Mouse (Mus musculus): ENCODE measurements around the gene Pepd. TPM values are rescaled to one million over a fixed set of nuclear protein-coding genes. Genes with fewer than 3 reads are reported as not detected.

The Pepd gene
- polyA plus RNA-seq, 1 experiment from 2014 or later: 43.3 TPM

DNA sequence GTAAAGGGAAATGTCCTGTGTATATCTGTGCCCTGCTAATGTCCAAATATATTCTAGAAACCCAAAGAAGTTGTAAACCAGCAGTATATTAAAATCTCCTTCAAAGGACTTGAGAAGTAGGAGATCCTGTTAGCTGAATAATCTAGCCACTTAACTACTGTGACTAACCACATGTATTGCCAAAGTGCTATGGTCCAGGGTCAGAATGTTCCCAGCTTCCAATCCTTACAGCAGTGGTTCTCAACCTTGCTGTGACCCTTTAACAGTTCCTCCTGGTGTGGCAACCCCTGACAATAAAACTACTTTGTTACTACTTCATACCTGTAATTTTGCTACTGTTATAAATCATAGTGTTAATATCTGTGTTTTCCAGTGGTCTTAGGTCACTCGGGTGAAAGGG is 146.2 kb downstream of the Pepd start:
- H3K4me1 ChIP-seq: peaks cover 25% of the 10 kb centered on the region
- no peak overlapping the region for H3K9ac ChIP-seq

DNA sequence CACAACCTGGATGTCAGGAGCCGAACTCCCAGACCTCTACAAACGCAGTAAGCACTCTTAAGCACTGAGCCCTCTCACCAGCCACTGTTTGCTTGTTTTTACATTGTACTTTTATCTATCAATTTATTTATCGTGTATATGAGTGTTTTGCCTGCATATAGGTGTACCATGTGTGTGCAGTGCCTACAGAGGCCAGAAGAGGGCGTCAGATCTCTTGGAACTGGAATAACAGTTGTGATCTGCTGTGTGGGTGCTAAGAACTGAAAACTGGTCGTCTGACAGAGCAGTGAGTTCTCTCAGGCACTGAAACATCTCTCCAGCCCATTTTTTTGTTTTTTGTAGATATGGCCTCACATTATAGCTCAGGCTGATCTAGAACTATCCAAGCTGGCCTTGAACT is 147.3 kb downstream of the Pepd start:
- no peaks in the 10 kb centered on the region for H3K36me3 ChIP-seq
- H3K9me3 ChIP-seq: 0 out of 2 replicates have a peak, but pooled peaks cover 5% of the 10 kb centered on the region
- 60% methylated on average over 5 of the region's 5 CpGs for WGBS
- H3K9ac ChIP-seq: no peak overlapping the region
- ATAC-seq (ENCODE audit: extremely low read depth, insufficient number of reproducible peaks, low FRiP score, low TSS enrichment): no peak
- peaks cover 17% of the 10 kb centered on the region for H3K4me1 ChIP-seq
- no peak overlapping the region for H3K27ac ChIP-seq (replicated peaks)
- no peak overlapping the region for H3K4me3 ChIP-seq
- no peak overlapping the region for H3K4me2 ChIP-seq
- H3K27me3 ChIP-seq (replicated peaks): no peaks in the 10 kb centered on the region

More for the DNA sequence above, 146.2 kb downstream of the Pepd start:
- Histone ChIP-seq H3K27me3 (replicated peaks) (no peaks in the 10 kb centered on the region), H3K4me2 (no peak overlapping the region), H3K9me3 (0 out of 2 replicates have a peak, but pooled peaks cover 5% of the 10 kb centered on the region), H3K27ac (replicated peaks) (no peak overlapping the region), H3K36me3 (no peaks in the 10 kb centered on the region), H3K4me3 (no peak overlapping the region)
- no peak for ATAC-seq (ENCODE audit: extremely low read depth, insufficient number of reproducible peaks, low FRiP score, low TSS enrichment)
- 65% methylated on average over 1 of the region's 1 CpGs for WGBS

DNA sequence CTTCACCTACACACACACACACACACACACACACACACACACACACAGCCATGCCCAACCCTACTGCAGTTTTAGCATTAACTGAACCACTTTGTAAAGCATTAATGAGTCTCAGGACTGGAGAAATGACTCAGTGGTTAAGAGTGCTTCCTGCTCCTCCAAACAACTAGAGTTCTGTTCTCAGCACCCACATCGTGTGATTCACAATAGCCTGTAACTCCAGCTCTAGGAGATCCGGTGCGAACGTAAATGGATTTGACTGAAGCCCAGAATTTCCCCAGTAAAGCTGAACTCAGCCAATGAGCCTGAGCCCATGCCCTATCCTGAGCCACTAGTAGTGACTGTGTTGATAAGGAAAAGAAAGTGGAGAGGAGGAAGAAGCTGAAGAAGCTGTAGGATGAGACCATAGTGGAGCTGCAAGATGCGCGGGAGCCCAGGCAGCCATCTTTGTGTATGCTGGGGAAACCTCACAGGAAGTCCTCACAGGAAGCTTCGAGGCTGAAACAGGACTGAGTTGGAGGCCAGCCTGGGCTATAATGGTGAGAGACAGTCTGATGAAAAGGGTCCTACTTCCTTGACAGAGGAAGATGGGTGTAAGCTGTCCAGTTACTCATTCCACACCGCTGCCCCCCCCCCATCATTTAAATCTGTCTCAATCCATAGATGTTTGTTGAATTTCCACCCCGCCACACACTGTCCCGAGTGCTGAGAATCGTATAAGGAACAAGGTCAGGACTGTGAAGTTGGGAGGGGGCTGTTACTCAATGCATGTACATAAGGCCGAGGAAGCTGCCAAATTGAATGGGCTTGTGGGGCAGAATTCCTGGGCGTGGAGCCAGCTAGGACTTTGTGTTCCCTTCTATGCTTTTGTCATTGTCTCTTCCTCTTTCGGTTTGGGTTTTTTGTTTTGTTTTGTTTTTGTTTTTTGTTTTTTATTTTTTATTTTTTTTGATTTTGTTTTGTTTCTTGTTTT is 152.4 kb downstream of the Pepd start:
- Histone ChIP-seq H3K9me3 (0 out of 2 replicates have a peak, but pooled peaks cover 3% of the 10 kb centered on the region), H3K4me3 (no peak overlapping the region), H3K36me3 (no peaks in the 10 kb centered on the region), H3K9ac (no peak overlapping the region), H3K27me3 (replicated peaks) (no peaks in the 10 kb centered on the region), H3K4me2 (no peak overlapping the region), H3K4me1 (no peaks in the 10 kb centered on the region), H3K27ac (replicated peaks) (no peak overlapping the region)
- WGBS: 82% methylated on average over 14 of the region's 14 CpGs
- no peak for ATAC-seq (ENCODE audit: extremely low read depth, insufficient number of reproducible peaks, low FRiP score, low TSS enrichment)

DNA sequence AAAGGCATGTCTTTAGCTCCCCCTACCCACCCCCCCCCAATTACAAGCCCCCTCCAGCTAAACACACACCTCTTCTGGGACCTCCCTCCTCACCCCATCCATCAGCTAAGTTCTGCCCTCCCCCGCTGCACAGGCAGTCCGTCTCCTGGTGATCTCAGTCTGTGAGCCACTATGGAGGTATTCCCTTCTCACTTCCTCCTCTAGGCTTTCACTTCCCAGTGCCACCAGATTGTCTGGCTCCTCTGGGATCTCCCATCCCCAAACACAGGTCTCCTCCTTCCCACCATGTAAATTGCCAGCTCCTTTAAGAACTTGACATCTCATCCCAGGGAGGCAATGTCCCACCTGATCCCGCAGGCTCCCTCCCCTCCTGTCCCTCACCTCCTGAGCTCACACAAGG is 153.8 kb downstream of the Pepd start:
- WGBS: 73% methylated on average over 3 of the region's 3 CpGs
- no peaks in the 10 kb centered on the region for H3K27me3 ChIP-seq (replicated peaks)
- H3K4me1 ChIP-seq: no peaks in the 10 kb centered on the region
- no peak for ATAC-seq (ENCODE audit: extremely low read depth, insufficient number of reproducible peaks, low FRiP score, low TSS enrichment)
- no peaks in the 10 kb centered on the region for H3K36me3 ChIP-seq
- H3K27ac ChIP-seq (replicated peaks): no peak overlapping the region
- no peak overlapping the region for H3K4me3 ChIP-seq
- no peaks in the 10 kb centered on the region for H3K9me3 ChIP-seq
- H3K4me2 ChIP-seq: no peak overlapping the region
- H3K9ac ChIP-seq: no peak overlapping the region

DNA sequence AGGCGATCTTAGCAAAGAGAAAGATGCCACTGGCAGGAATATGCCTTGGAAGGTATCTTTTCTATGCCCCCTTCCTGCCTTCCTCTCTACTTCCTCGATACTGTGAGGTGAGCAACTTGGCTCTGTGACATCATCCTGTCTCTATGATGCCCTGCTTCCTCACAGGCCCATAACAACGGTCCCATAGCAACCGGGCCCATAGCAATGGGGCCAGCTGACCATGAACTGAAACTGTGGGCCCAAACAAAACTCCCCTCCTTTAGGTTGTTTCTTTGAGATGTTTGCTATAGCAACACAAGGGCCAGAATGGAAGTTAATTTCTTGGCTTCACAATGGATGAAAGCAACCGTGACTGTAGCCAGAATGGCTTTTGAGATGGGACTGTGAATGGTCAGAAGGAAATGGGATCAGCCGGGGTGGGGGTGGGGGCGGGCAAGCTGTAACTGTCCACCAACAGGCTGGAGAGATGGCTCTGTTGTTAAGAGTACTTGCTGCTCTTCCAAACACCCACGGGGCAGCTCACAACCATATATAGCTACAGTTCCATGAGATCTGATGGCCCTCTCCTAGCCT is 154.5 kb downstream of the Pepd start:
- ATAC-seq (ENCODE audit: extremely low read depth, insufficient number of reproducible peaks, low FRiP score, low TSS enrichment): no peak
- no peak overlapping the region for H3K27ac ChIP-seq (replicated peaks)

DNA sequence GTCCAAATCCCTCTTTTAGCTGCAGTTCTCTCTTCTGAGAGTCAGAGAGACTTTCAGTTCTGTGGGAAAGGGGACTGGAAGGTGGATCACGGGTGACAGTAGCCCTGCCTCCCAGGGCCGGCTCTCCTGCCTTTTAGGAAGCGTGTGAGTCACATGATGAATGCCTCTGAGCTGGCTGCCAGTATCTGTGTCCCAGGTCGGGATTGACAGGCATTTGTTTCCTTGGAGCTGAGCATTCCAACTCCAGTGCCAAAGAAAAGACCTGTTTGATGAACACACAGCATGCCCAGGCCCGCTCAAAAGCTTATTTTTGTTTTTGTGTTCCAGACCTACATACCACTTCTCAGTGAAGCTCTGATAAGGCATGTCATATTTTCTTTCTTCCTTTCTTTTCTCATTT is 164.5 kb downstream of the Pepd start:
- Histone ChIP-seq H3K9ac (peak overlapping the region; percentile 47; the same call in 1 of the 2 replicates), H3K4me1 (peaks cover 6% of the 10 kb centered on the region), H3K36me3 (no peaks in the 10 kb centered on the region), H3K27ac (replicated peaks) (no peak overlapping the region), H3K4me2 (no peak overlapping the region), H3K4me3 (no peak overlapping the region), H3K9me3 (no peaks in the 10 kb centered on the region), H3K27me3 (replicated peaks) (no peaks in the 10 kb centered on the region)
- WGBS: 21% methylated on average over 5 of the region's 5 CpGs
- no peak; the same call in 1 of the 2 replicates for ATAC-seq (ENCODE audit: extremely low read depth, insufficient number of reproducible peaks, low FRiP score, low TSS enrichment)

More for the DNA sequence above, 154.5 kb downstream of the Pepd start:
- Histone ChIP-seq H3K9ac (no peak overlapping the region), H3K36me3 (no peaks in the 10 kb centered on the region), H3K9me3 (no peaks in the 10 kb centered on the region), H3K4me2 (no peak overlapping the region), H3K27me3 (replicated peaks) (no peaks in the 10 kb centered on the region), H3K4me1 (no peaks in the 10 kb centered on the region), H3K4me3 (no peak overlapping the region)
- WGBS: 74% methylated on average over 8 of the region's 8 CpGs

DNA sequence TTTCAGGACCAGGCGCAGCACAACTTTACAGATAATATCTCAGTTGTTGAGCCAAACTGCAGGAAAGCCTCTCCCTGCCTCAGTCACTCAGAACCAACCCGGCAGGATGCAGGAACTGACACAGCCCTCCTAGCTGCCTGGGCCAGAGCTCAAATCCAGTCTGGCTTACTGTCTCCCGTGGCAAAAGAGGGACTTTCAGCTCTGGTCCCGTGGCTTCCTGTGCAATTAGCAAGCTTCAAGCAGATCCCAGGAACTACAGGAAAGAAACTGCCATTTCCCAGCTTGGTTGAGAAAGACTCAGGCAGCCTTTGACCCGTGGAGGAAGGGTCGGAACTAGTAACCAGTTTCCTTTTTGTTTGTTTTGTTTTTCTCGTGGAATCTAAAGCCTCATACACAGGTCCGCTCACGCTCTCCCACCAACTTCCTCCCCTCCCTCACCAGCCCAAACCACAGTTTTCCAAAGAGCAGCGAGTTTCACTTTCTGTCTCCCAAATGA is 168.7 kb downstream of the Pepd start:
- Histone ChIP-seq H3K4me3 (peak overlapping the region; percentile 13; the same call in 1 of the 2 replicates), H3K9ac (0 out of 2 replicates have a peak overlapping the region, but pooled peaks have one; percentile 57), H3K4me1 (peaks cover 10% of the 10 kb centered on the region)

DNA sequence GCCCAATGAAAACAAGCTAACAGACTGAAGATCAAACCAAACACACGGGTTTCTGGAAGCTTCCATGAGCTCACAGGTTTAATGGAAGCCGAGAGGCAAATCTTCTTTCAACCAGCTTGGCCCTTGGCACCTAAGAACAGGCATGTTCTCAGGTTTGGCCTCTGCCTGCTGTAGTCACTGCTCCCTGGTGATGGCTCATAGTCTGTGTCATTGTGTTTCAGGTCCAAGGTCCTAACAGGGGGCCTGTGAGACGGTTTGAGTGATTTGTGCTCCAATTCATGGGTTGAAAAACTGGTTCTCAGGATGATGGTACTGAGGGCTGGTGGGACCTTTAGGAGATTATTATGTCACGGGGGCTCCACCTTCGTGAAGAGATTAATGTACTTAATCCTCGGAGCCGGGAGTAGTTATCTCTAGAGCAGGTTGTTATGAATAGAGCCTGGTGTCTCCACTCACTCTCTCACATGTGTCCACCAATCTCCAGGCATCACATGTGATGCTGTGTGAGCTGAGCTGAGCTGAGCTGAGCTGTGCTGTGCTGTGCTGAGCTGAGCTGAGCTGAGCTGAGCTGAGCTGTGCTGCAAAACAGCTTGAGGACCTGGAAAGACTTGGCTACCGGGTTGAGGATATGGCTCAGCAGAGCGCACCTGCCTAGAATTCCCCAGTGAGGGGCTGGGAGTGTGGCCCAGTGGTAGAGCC is 169.4 kb downstream of the Pepd start:
- no peak for ATAC-seq (ENCODE audit: extremely low read depth, insufficient number of reproducible peaks, low FRiP score, low TSS enrichment)

More for the DNA sequence above, 168.7 kb downstream of the Pepd start:
- peak overlapping the region; percentile 49; the same call in 1 of the 2 replicates for H3K27ac ChIP-seq (replicated peaks)
- peaks cover 11% of the 10 kb centered on the region for H3K27me3 ChIP-seq (replicated peaks)
- H3K36me3 ChIP-seq: no peaks in the 10 kb centered on the region
- H3K9me3 ChIP-seq: no peaks in the 10 kb centered on the region
- 31% methylated on average over 10 of the region's 10 CpGs for whole genome bisulfite sequencing
- ATAC-seq (ENCODE audit: extremely low read depth, insufficient number of reproducible peaks, low FRiP score, low TSS enrichment): no peak
- H3K4me2 ChIP-seq: peak overlapping the region; percentile 43

DNA sequence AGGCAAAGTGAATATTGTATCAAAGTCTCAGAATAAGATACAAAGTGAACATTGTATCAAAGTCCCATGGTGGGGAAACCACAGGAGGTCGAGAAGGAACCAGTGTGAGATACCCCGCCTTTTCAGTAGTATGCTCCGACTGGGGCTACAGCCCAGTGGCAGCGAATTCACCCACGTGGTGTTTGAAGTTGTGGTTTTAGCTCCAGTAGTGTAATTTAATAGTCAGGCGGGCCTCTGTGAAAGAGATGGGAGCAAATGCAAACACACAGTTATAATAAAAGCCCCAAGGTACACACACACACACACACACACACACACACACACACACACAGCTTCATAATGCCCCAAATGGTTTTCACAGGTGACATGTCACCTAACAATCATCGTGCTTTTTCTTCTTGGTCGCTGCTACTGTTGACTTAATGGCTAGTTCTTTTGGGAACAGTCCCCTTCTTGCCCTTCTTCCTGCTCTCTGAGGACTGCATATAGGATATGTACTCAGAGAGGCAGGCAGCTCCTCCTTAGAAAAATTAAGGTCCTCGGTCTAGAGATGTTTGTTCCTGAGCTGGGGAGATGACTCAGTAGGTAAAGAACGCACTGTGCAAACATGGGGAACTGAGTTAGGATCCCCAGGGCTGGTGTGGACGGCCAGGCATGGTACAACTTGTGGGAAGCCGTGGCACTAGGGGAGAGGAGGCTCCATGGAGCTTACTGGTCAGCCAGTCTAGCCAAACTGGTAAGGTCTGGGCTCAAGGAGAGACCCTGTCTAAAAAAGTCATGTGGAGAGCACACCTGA is 172.6 kb downstream of the Pepd start:
- no peak overlapping the region for H3K4me2 ChIP-seq
- no peaks in the 10 kb centered on the region for H3K9me3 ChIP-seq
- peaks cover 33% of the 10 kb centered on the region for H3K27me3 ChIP-seq (replicated peaks)
- 70% methylated on average over 12 of the region's 12 CpGs for WGBS
- H3K27ac ChIP-seq (replicated peaks): no peak overlapping the region
- no peak overlapping the region for H3K9ac ChIP-seq
- H3K4me1 ChIP-seq: peaks cover 13% of the 10 kb centered on the region
- H3K4me3 ChIP-seq: no peak overlapping the region
- ATAC-seq (ENCODE audit: extremely low read depth, insufficient number of reproducible peaks, low FRiP score, low TSS enrichment): no peak
- no peaks in the 10 kb centered on the region for H3K36me3 ChIP-seq

More for the DNA sequence above, 169.4 kb downstream of the Pepd start:
- Histone ChIP-seq H3K4me1 (peaks cover 15% of the 10 kb centered on the region), H3K9me3 (no peaks in the 10 kb centered on the region), H3K4me3 (no peak overlapping the region), H3K36me3 (no peaks in the 10 kb centered on the region), H3K4me2 (peak overlapping the region; percentile 43), H3K27me3 (replicated peaks) (peaks cover 15% of the 10 kb centered on the region), H3K9ac (no peak overlapping the region), H3K27ac (replicated peaks) (peak overlapping the region; percentile 49; the same call in 1 of the 2 replicates)
- WGBS: 61% methylated on average over 9 of the region's 9 CpGs

DNA sequence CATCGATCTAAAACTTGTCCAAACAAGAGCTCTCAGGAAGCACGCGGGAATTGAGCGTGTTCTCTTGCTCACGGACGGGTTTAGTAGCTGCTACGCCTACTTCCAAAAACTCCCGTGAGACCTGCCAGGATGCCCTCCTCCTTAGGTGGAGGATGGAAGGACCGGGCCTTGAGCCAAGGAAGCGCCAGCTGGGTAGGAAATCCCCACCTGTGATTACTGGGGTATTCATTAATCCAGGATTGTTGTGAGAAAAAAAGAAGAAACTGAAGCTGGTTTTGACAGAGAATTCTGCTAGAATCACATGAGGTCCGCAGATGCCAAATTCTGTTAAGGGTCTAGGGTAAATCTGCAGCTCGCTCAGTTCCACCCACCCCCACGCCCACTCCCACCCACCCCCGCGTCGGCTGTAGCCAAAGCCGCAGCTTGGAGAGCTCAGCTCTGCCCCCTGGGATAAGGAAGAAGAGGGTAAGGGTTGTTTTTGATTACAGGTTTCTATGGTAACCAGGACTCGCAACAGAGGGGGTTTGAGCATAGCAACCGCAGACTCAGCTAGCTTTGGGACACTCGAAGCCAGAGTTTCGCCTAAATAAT is 174.2 kb downstream of the Pepd start:
- no peak for ATAC-seq (ENCODE audit: extremely low read depth, insufficient number of reproducible peaks, low FRiP score, low TSS enrichment)
- Histone ChIP-seq H3K4me1 (peaks cover 13% of the 10 kb centered on the region), H3K27me3 (replicated peaks) (peaks cover 33% of the 10 kb centered on the region), H3K4me2 (peak overlapping the region; percentile 66), H3K27ac (replicated peaks) (no peak overlapping the region), H3K36me3 (no peaks in the 10 kb centered on the region), H3K9ac (peak overlapping the region; percentile 61), H3K4me3 (peak overlapping the region; percentile 36), H3K9me3 (no peaks in the 10 kb centered on the region)
- WGBS: 2% methylated on average over 21 of the region's 21 CpGs

Data from heart, embryonic 13.5 days (tissue).